Mouse (Mus musculus): ENCODE data around the gene Cdc42bpa.

- TF ChIP-seq CTCF (conservative IDR thresholded peaks at IDR 0.05; ENCODE audit: insufficient read depth, insufficient read length, low read depth, low read length) (no peak), POLR2A (IDR thresholded peaks at IDR 0.05; ENCODE audit: low read depth, low read length) (no peak)
Measured at GRCm38 (mm10) chr1:179940787-179941352, 19.4 kb upstream of the Cdc42bpa start.

All from kidney, adult 2 months (tissue).